Mouse (Mus musculus) lung, adult 2 months (tissue): ENCODE measurements around the gene Fam149a.

Experiments
- CTCF ChIP-seq: fragments of 200-500 bp; IDR thresholded peaks from 2 replicates; pipeline ENCODE4 v1.5.1; 2011; ENCODE audit warnings: mild to moderate bottlenecking, low read length, control low read depth; ENCODE audit not compliant: insufficient read depth
- POLR2A ChIP-seq: fragments of 200-500 bp; IDR thresholded peaks from 2 replicates; pipeline ENCODE4 v1.6.1; 2011; ENCODE audit warnings: low read depth, mild to moderate bottlenecking, control low read depth, low read length, borderline replicate concordance; ENCODE audit errors: extremely low read depth

DNA sequence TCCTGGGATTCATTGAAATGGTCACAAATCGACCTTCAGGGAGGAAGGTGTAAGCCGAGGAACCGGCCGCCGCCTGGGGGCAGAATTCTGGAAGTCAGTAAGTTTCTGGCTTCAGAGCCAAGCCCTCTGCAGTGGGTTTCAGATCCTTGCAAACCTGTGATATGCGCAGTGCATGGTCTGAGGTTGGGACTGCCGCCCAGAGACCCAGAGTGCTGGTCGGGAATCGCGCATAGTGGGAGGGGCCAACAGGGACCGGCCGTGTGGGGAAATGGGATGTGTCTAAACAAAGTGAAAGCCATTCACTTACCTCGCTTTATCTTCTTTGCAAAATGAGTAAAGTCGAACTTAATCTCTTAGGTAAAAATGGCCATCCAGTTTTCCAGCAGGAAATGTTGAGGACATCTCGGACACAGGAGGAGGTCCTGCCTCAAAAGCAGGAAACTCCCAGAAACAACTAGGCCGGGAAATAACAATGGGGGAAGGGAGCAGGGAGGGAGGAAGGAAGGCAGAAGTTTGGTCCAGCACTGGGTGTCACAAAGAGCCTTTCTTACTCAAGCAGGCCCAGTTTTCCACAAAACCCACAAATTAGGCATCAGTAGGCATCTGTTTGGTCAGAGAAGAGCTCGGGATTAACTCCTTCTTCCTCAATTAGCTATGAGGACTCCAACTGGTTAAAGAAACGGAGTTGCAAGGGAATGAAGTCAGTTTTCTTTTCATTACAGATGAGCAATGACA lies 28.2 kb upstream of the Fam149a start:
- TF ChIP-seq POLR2A (peak; percentile 66; the same call in 1 of the 2 replicates), CTCF (peak; percentile 29; the same call in 1 of the 2 replicates)
